Mouse (Mus musculus): ENCODE results near the gene Gps2.

- TF ChIP-seq GATA1 (IDR thresholded peaks at IDR 0.05; ENCODE audit: borderline replicate concordance, low read length) (no peak), FLI1 (IDR thresholded peaks at IDR 0.05; ENCODE audit: low read length) (no peak)
These were observed 9.1 kb downstream of the Gps2 start for GRCm38 (mm10) chr11:69922796-69923195.
